Mouse (Mus musculus): ENCODE data around the gene Adgrb2.
A peak's percentile ranks its signal among the peaks of the same experiment; 100 is the strongest.

Gene Adgrb2

DNA sequence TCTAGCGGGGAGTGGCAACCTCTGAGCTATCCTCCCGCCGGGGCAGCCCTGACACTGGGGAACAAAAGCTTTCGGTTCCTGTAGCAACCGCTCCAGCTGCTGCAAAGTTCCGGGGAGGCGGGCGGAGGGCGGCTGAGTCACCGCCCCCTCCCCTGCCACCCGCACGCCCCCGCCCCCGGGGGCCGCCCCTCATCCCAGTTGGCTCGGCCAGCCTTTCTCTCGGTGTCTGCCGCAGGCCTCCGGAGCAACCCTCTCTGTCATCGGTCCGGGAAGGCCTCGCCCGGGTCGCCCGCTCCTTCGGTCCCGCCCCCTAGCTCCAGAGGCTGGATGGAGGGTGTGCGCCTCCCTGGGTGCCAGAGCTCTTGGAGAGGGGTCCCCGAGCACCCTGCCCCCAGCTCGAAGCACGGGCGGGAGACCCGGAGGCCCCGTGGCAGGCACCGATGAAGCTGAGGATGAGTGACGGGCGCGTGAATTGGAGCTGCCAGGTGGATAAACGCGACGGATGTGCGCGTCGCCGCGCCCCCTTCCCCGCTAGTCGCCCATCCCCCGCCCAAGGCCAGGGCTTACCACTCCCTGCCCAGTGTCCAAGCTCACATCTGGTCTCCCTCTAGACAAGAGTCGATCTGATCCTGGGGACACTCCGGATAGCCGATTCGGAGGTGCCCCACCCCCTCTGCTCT is 3.3 kb downstream of the Adgrb2 start:
- peak in 1 of 2 experiments; percentile 50 for DNase-seq

DNA sequence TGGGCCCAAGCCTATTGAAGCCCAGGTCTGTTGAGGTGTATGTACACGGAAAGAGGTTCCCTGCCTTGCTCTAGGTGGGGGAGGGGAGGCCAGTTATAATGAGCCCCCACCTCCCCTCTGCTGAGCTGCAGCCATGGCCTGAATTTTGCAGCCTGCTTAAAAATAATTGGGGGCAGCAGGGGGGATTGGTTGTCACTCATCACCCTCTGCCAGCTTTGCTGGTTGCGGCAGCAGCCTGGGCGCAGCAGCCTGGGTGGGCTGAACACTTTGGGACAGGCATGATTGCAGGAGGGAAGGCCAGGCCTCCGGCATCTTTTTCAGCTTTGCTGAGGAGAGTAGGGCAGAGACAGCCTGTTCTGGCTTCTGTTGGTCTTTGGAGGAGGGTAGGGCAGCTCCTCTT is 5.3 kb downstream of the Adgrb2 start:
- DNase-seq, result no peak

DNA sequence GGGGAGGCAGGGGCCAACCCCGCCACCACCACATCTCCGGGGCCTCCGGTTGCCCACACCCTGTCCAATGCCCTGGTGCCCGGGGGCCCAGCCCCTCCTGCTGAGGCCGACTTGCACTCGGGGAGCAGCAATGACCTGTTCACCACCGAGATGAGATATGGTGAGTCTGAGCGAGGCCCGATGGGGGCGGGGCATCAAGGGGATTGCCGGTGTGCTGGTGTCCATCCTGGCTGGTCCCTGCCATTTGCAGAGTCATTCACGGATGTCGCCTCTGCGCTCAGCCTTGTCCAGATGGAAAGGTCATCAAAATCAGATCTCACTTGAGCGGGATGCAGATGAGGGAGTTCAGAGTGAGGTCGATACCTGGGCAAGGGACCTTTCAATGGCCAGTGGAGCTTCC is 8.1 kb downstream of the Adgrb2 start:
- peak in 1 of 2 experiments; percentile 49 for DNase-seq

DNA sequence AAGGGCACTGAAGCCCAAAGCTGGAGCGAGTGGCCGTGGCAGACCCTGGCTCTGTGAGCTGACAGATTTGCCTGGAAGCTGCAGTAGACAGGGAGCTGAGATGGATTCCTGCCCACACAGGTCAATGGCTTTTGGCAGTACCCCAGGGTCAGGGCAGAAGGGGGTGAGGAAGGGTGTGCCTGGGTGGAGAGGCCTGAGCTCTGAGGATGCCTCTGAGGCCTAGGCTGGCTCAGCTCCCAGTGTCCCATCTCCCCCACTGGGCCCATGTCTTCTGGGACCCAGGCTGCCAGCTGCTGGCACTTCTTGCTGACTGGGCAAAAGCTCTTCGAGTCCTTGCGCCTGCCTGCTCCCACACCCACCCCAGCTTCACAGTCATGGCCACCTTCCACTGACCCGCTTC is 8.5 kb downstream of the Adgrb2 start:
- DNase-seq, result peak; percentile 62 to 67

- peak in 1 of 2 experiments; percentile 68 for DNase-seq
Measured at GRCm38 (mm10) chr4:129993944-129994695, 9.4 kb downstream of the Adgrb2 start.

- no peak for DNase-seq
Measured at GRCm38 (mm10) chr4:129994728-129995127, 10.1 kb downstream of the Adgrb2 start.

DNA sequence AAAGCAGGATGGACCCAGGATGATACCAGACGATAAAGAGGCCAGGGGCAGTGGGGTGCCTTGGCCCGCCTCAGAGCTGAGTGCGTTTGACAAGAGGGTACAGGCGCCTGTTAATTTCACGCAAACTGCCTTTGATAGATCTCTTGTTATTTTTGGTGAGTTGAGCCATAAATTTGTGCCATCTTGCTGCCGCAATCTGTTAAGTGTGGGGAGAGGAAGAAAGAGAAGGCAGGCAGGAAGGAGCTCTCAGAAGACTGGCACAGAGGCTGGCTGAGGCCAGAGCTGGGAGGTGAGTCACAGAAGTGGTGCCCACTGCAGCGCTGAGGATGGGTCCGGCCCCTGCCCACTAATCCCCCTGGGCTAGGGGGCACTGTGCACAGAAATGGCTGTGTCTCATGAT is 10.6 kb downstream of the Adgrb2 start:
- DNase-seq, result no peak

DNA sequence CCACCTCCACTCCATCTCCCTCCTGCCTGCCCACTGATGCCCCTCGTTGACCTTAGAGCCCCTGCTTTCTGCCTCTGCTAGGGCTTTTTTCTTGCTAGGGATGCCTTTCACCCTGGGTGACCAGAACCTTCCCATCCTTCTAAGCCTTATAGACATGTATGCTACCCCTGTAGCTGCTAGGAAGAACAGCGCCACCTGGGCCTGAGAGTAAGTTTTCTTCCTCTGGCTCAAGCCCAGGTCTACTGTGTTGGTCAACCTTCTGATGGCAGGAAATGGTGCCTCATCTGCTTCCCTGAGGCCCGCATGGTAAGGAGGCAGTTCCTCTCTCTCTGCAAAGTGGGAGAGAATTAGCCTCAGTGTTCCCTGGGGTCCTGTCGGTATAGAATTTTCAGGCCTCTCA is 11.3 kb downstream of the Adgrb2 start:
- no peak for DNase-seq

- DNase-seq, result peak; percentile 48 to 61
Measured at GRCm38 (mm10) chr4:129998124-129998523, 13.5 kb downstream of the Adgrb2 start.

DNA sequence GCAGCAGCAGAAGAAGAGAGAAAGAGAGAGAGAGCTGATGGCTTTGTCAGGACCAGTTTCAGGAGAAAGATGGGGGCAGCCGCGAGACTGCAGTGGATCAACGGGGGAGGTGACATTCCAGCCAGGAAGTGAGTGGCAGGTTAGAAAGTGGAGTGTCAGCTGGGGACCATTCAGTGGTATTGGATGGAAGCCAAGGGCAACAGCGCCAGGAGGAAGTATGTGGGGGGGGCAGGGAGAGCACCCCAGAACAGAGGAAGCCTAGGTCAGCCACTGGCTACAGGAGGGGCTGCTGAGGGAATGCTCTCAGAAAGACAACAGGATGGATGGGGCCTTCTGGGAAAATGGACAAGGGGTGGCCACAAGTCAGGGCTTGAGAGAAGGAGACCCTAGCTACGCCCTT is 17.0 kb downstream of the Adgrb2 start:
- DNase-seq, result no peak

- no peak for DNase-seq
Measured at GRCm38 (mm10) chr4:130002157-130002556, 17.5 kb downstream of the Adgrb2 start.

- peak in 1 of 2 experiments; percentile 49 for DNase-seq
Measured at GRCm38 (mm10) chr4:130005593-130005992, 20.9 kb downstream of the Adgrb2 start.

DNA sequence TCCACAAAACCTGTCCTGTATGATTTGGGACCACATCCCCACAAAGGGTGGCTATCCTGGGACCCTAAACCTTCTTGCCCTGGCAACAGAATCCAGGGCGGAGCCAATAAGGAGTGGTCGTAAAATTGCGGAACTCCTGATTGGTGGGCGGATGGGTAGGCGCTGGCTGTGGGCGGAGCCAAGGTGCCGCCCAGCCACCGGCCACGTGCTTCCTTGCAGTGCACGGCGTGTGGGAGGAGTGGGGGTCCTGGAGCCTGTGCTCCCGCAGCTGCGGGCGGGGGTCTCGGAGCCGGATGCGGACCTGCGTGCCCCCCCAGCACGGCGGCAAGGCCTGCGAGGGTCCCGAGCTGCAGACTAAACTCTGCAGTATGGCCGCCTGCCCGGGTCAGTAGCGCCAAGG is 21.9 kb downstream of the Adgrb2 start:
- DNase-seq, result no peak

GRCm38 (mm10) chr4:130009043-130009442 is 24.4 kb downstream of the Adgrb2 start:
- peak; percentile 65 to 80 for DNase-seq

- no peak for DNase-seq
Measured at GRCm38 (mm10) chr4:130010723-130011122, 26.1 kb downstream of the Adgrb2 start.

DNA sequence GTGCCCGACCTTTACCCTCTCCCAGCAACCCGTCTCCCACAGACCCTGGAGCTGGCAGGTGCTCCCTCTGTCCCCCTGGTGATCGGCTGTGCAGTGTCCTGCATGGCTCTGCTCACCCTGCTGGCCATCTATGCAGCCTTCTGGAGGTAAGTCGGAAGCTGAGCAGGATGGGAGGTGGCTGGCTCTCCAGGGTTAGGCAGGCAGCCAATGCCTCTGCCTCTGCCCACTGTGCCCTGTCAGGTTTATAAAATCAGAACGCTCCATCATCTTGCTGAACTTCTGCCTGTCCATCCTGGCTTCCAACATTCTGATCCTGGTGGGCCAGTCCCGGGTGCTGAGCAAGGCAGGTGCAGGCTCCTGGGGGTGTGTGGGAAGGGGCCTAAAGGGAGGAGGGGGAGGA is 27.6 kb downstream of the Adgrb2 start:
- DNase-seq, result peak in 1 of 2 experiments; percentile 68

GRCm38 (mm10) chr4:130013111-130013510 is 28.4 kb downstream of the Adgrb2 start:
- DNase-seq, result no peak

DNA sequence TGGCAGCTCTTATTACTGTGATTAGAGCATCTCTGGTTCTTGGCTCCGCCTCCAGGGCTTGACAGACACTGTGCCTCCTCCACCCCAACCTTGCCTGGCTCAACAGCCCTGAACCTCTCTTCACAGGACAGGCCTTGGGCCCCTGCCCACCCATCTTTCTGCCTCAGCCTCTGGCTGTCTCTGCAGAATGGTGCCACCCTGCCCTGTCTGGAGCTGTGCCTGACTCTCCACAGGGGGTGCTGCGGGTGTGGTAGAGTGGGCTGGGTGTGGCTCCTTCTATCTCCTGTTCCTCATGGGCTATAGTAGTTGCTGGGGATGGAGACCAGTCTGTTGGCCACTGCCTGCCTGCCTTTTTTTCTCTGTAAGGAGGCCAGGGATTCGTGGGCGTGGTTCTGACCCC is 31.3 kb downstream of the Adgrb2 start:
- peak in 1 of 2 experiments; percentile 53 for DNase-seq

GRCm38 (mm10) chr4:130017036-130017674 is 32.5 kb downstream of the Adgrb2 start:
- DNase-seq, result no peak

- no peak for DNase-seq
Measured at GRCm38 (mm10) chr4:130022952-130023351, 38.3 kb downstream of the Adgrb2 start.

- DNase-seq, result no peak
Measured at GRCm38 (mm10) chr4:130023511-130024231, 39.0 kb downstream of the Adgrb2 start.

DNA sequence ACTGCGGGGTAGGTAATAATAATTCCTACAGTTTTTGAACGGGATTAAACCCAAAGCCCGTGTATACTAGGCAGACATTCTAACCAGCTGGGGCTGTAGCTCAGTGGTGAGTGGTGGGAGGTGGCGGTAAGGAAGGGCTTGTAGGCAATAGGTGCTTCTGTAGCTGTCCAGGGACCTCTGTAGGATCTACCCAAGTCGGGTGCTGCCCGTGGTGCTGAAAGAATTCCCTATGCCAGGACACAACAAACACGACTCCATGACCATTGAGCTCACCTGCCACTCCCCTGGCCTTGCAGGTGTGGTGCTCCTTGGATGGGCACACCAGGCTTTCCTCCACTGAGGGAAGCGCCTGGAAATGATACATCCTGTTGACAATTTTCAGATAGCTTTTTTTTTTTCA is 40.9 kb downstream of the Adgrb2 start:
- no peak for DNase-seq

- no peak for DNase-seq
Measured at GRCm38 (mm10) chr4:130031146-130031545, 46.5 kb downstream of the Adgrb2 start.
